Mouse (Mus musculus) hindbrain, postnatal 0 days (tissue): ENCODE results near the gene Clec10a. TPM values are rescaled to one million over a fixed set of nuclear protein-coding genes. Genes with fewer than 3 reads are reported as not detected.

Experiments used
- ATAC-seq: fragments of 200-750 bp; cut with Nextera tagmentation; 2 replicates; pipeline ENCODE4 v1.8.0; 2017; ENCODE audit warnings: mild to moderate bottlenecking, moderate TSS enrichment, moderate library complexity
- DNase-seq: peaks from one replicate; pipeline ENCODE4 v3.0.0-alpha.2; 2015; ENCODE audit warnings: low spot score
- H3K27ac ChIP-seq: fragments of 300-500 bp; sonication (generic); 2 replicates; pipeline ENCODE4 v1.5.1; 2014; ENCODE audit warnings: mild to moderate bottlenecking
- H3K27me3 ChIP-seq: fragments of 300-500 bp; sonication (generic); 2 replicates; pipeline ENCODE4 v1.6.1; 2014; ENCODE audit warnings: low read length, mixed read lengths; ENCODE audit not compliant: insufficient read depth
- H3K36me3 ChIP-seq: fragments of 300-500 bp; sonication (generic); 2 replicates; pipeline ENCODE4 v1.6.1; 2014; ENCODE audit warnings: low read length, mixed read lengths; ENCODE audit not compliant: insufficient read depth
- H3K4me1 ChIP-seq: fragments of 300-500 bp; sonication (generic); 2 replicates; pipeline ENCODE4 v1.6.1; 2014; ENCODE audit warnings: antibody characterized with exemption, low read length, mixed read lengths; ENCODE audit not compliant: insufficient read depth
- H3K4me2 ChIP-seq: fragments of 300-500 bp; sonication (generic); 2 replicates; pipeline ENCODE4 v1.6.1; 2014; ENCODE audit warnings: low read depth, mild to moderate bottlenecking, low read length, moderate library complexity, mixed read lengths
- H3K4me3 ChIP-seq: fragments of 300-500 bp; sonication (generic); 2 replicates; pipeline ENCODE4 v1.5.1; 2014; ENCODE audit warnings: low read length
- H3K9ac ChIP-seq: fragments of 300-500 bp; sonication (generic); replicated peaks from 2 replicates; pipeline ENCODE4 v1.6.1; 2014; ENCODE audit warnings: mild to moderate bottlenecking, low read length, moderate library complexity, mixed read lengths
- H3K9me3 ChIP-seq: fragments of 300-500 bp; sonication (generic); 2 replicates; pipeline ENCODE4 v1.6.1; 2016; ENCODE audit warnings: low read length, mixed read lengths
- CTCF ChIP-seq: IDR thresholded peaks from 2 replicates; pipeline ENCODE4 v1.5.1; 2016; ENCODE audit warnings: antibody characterized with exemption, control low read depth, low read depth
- WGBS: fragments of 180-500 bp; shearing (Covaris S2); extraction: QIAGEN DNeasy Blood & Tissue Kit; methylation state at CpG from one replicate; pipeline ENCODE4 v1.1.7; 2014; 5-methylcytosine and 5-hydroxymethylcytosine counted together
- polyA plus RNA-seq: library from polyadenylated mRNA; unstranded; fragments of >200 nt; fragmentation: Nextera tagmentation; extraction: Ambion mirVana; gene quantifications from 2 replicates; pipeline ENCODE4 v1.2.1, GENCODE M21; 2015
- total RNA-seq: library from RNA; depleted of rRNA; stranded (reverse); fragments of >200 nt; gene quantifications from 2 replicates; pipeline ENCODE4 v1.2.3, GENCODE M21; 2014

The Clec10a gene
- total and polyA plus RNA-seq, 2 experiments from 2014 or later = 1.3 to 1.7 TPM

GRCm38 (mm10) chr11:70179401-70179800, 23.4 kb downstream of the Clec10a start:
- Histone ChIP-seq H3K9me3 (no peaks in the 10 kb centered on the region), H3K4me3 (no peak overlapping the region), H3K27ac (no peak overlapping the region), H3K36me3 (no peaks in the 10 kb centered on the region), H3K4me2 (no peak overlapping the region), H3K9ac (no peak overlapping the region), H3K4me1 (no peaks in the 10 kb centered on the region), H3K27me3 (no peaks in the 10 kb centered on the region)
- TF ChIP-seq CTCF = peak; percentile 70
- WGBS = 31% methylated on average over 14 of the region's 14 CpGs
- ATAC-seq (no peak), DNase-seq (peak; percentile 68)

GRCm38 (mm10) chr11:70180496-70180895, 24.5 kb downstream of the Clec10a start:
- no peak overlapping the region for H3K4me3 ChIP-seq
- no peaks in the 10 kb centered on the region for H3K36me3 ChIP-seq
- no peak overlapping the region for H3K4me2 ChIP-seq
- no peak overlapping the region for H3K9ac ChIP-seq
- no peaks in the 10 kb centered on the region for H3K4me1 ChIP-seq
- H3K27me3 ChIP-seq = no peaks in the 10 kb centered on the region
- 91% methylated on average over 4 of the region's 4 CpGs for WGBS
- no peak overlapping the region for H3K27ac ChIP-seq
- DNase-seq = no peak
- no peaks in the 10 kb centered on the region for H3K9me3 ChIP-seq
- ATAC-seq = no peak
- TF ChIP-seq CTCF = no peak

- H3K9me3 ChIP-seq = no peaks in the 10 kb centered on the region
- no peaks in the 10 kb centered on the region for H3K4me1 ChIP-seq
- no peaks in the 10 kb centered on the region for H3K36me3 ChIP-seq
- TF ChIP-seq CTCF = no peak
- ATAC-seq (no peak), DNase-seq (no peak)
- H3K27me3 ChIP-seq = no peaks in the 10 kb centered on the region
- no peak overlapping the region for H3K4me2 ChIP-seq
- WGBS = 83% methylated on average over 7 of the region's 7 CpGs
- no peak overlapping the region for H3K9ac ChIP-seq
- no peak overlapping the region for H3K4me3 ChIP-seq
- H3K27ac ChIP-seq = no peak overlapping the region
Measured at GRCm38 (mm10) chr11:70185120-70185519, 29.1 kb downstream of the Clec10a start.

- 75% methylated on average over 28 of the region's 28 CpGs for WGBS
- Histone ChIP-seq H3K4me1 (no peaks in the 10 kb centered on the region), H3K4me3 (no peak overlapping the region), H3K9me3 (no peaks in the 10 kb centered on the region), H3K4me2 (no peak overlapping the region), H3K27ac (no peak overlapping the region), H3K36me3 (no peaks in the 10 kb centered on the region), H3K27me3 (no peaks in the 10 kb centered on the region), H3K9ac (no peak overlapping the region)
- no peak for TF ChIP-seq CTCF
- DNase-seq (no peak), ATAC-seq (no peak)
Measured at GRCm38 (mm10) chr11:70189319-70190134, 33.5 kb downstream of the Clec10a start.

- no peak for TF ChIP-seq CTCF
- no peaks in the 10 kb centered on the region for H3K4me1 ChIP-seq
- WGBS = 81% methylated on average over 6 of the region's 6 CpGs
- no peak overlapping the region for H3K4me2 ChIP-seq
- H3K9ac ChIP-seq = no peak overlapping the region
- no peaks in the 10 kb centered on the region for H3K36me3 ChIP-seq
- no peak for DNase-seq
- H3K27me3 ChIP-seq = no peaks in the 10 kb centered on the region
- H3K9me3 ChIP-seq = no peaks in the 10 kb centered on the region
- no peak overlapping the region for H3K27ac ChIP-seq
- H3K4me3 ChIP-seq = no peak overlapping the region
- ATAC-seq = no peak
Measured at GRCm38 (mm10) chr11:70191188-70191587, 35.2 kb downstream of the Clec10a start.

GRCm38 (mm10) chr11:70192157-70192556, 36.2 kb downstream of the Clec10a start:
- no peak for DNase-seq
- H3K9me3 ChIP-seq = no peaks in the 10 kb centered on the region
- H3K9ac ChIP-seq = no peak overlapping the region
- no peaks in the 10 kb centered on the region for H3K27me3 ChIP-seq
- no peaks in the 10 kb centered on the region for H3K36me3 ChIP-seq
- no peak for TF ChIP-seq CTCF
- H3K4me2 ChIP-seq = no peak overlapping the region
- H3K27ac ChIP-seq = no peak overlapping the region
- H3K4me3 ChIP-seq = no peak overlapping the region
- H3K4me1 ChIP-seq = no peaks in the 10 kb centered on the region
- 88% methylated on average over 4 of the region's 4 CpGs for WGBS
- no peak for ATAC-seq
